Mouse (Mus musculus) gastrocnemius, adult 18-20 months (tissue): ENCODE measurements at regions not wholly inside any gene's neighbourhood (a gene's known extent, or its start where the extent isn't known, plus 50 kb on each side); places are given as distances from the start of the nearest gene placed in this dataset.

ENCODE experiments used
- DNase-seq: peaks from one replicate; pipeline ENCODE4 v3.0.0; 2021; ENCODE audit warnings: low spot score

- DNase-seq: no peak
Measured at GRCm38 (mm10) chr12:9401956-9402355, 168.0 kb upstream of the Osr1 start.

- DNase-seq: no peak
Measured at GRCm38 (mm10) chr12:9404981-9405380, 164.9 kb upstream of the Osr1 start.

GRCm38 (mm10) chr12:9419311-9419710 lies 150.6 kb upstream of the Osr1 start:
- no peak for DNase-seq

GRCm38 (mm10) chr12:9430656-9431055 lies 139.3 kb upstream of the Osr1 start:
- DNase-seq: no peak

- peak; percentile 17 for DNase-seq
Measured at GRCm38 (mm10) chr12:9438575-9439161, 131.2 kb upstream of the Osr1 start.

GRCm38 (mm10) chr12:9450620-9451019 lies 119.3 kb upstream of the Osr1 start:
- DNase-seq: peak; percentile 42

- DNase-seq: no peak
Measured at GRCm38 (mm10) chr12:9460193-9460592, 109.7 kb upstream of the Osr1 start.

GRCm38 (mm10) chr12:9469655-9470470 lies 100.1 kb upstream of the Osr1 start:
- no peak for DNase-seq

GRCm38 (mm10) chr12:9475836-9476235 lies 94.1 kb upstream of the Osr1 start:
- no peak for DNase-seq

- DNase-seq: no peak
Measured at GRCm38 (mm10) chr12:9478201-9478600, 91.7 kb upstream of the Osr1 start.

- no peak for DNase-seq
Measured at GRCm38 (mm10) chr12:9487674-9488413, 82.1 kb upstream of the Osr1 start.

GRCm38 (mm10) chr12:9513926-9514325 lies 56.0 kb upstream of the Osr1 start:
- DNase-seq: no peak

- DNase-seq: no peak
Measured at GRCm38 (mm10) chr12:9518782-9519181, 51.1 kb upstream of the Osr1 start.

GRCm38 (mm10) chr12:9519346-9519745 lies 50.6 kb upstream of the Osr1 start:
- no peak for DNase-seq
